Mouse (Mus musculus) embryonic fibroblast, embryonic 13.5 days (primary cell): ENCODE results near the gene Rpl23a. TPM values are rescaled to one million over a fixed set of nuclear protein-coding genes. Genes with fewer than 3 reads are reported as not detected.
A peak's percentile ranks its signal among the peaks of the same experiment; 100 is the strongest.

Experiments used
- H3K27ac ChIP-seq: 2 replicates; pipeline ENCODE4 v1.5.1; 2012; ENCODE audit warnings: low read length, control low read depth, inconsistent platforms; ENCODE audit not compliant: insufficient read depth
- H3K4me1 ChIP-seq: 2 replicates; pipeline ENCODE4 v1.6.1; 2011; ENCODE audit warnings: low read length; ENCODE audit not compliant: control insufficient read depth, insufficient read depth
- H3K4me3 ChIP-seq: 2 replicates; pipeline ENCODE4 v1.5.1; 2011; ENCODE audit warnings: mild to moderate bottlenecking, control low read depth, low read length; ENCODE audit not compliant: insufficient read depth
- CTCF ChIP-seq: IDR thresholded peaks from 2 replicates; pipeline ENCODE4 v1.5.1; 2011; ENCODE audit warnings: mild to moderate bottlenecking, control low read depth, low read length, moderate library complexity, borderline replicate concordance; ENCODE audit not compliant: insufficient read depth
- POLR2A ChIP-seq: IDR thresholded peaks from 2 replicates; pipeline ENCODE4 v1.6.1; 2011; ENCODE audit warnings: low read depth, mild to moderate bottlenecking, control low read depth, low read length, moderate library complexity
- polyA plus RNA-seq: library from polyadenylated mRNA; stranded (reverse); fragments of >200 nt; gene quantifications from 2 replicates; pipeline ENCODE4 v1.2.4, GENCODE M21; 2011; ENCODE audit warnings: low read depth; ENCODE audit not compliant: missing spikeins, insufficient read length

Rpl23a gene
- polyA plus RNA-seq, 1 experiment: 2,276 TPM

DNA sequence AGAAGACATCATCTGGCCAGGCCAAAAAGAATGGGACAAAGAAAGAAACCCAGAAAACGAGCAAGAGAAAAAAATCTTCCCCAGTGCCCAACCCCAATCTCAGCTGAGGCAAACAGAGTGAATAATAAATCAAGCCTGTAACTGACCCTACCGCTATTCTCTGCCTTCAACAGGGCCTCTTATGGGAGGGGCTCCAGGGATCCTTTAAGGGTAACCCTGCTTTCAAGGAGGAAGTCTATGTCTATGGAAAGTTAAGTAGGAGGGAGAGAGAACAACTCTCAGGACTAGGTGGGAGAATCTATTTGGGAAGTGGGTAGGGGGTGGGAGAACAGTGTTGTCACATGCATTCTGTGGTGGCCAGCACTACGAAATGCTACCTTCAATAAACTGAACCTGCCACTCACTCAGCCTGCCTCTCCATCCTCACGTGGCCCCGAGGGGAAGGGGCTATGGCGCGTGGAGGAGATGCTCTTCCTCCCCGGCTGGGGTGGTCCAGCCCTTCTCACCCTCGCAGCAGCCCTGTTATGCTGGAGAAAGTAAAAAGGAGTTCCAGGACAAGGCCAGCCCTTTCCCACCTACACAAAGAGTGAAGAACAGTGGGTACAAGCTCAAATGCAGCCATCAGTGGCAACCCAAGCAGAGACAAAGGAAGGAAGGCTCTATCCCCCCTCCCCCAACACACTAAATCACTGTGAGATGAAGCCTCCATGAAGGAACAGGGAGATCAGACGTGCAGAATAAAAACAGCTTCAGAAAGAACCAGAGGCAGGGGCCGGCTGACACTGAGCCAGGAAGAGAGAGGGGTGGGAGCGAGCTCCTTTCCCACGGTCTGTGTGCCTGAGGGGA, 22.2 kb upstream of the Rpl23a start:
- no peak overlapping the region for H3K4me3 ChIP-seq
- no peaks in the 10 kb centered on the region for H3K4me1 ChIP-seq
- no peak for TF ChIP-seq POLR2A
- no peak overlapping the region for H3K27ac ChIP-seq

DNA sequence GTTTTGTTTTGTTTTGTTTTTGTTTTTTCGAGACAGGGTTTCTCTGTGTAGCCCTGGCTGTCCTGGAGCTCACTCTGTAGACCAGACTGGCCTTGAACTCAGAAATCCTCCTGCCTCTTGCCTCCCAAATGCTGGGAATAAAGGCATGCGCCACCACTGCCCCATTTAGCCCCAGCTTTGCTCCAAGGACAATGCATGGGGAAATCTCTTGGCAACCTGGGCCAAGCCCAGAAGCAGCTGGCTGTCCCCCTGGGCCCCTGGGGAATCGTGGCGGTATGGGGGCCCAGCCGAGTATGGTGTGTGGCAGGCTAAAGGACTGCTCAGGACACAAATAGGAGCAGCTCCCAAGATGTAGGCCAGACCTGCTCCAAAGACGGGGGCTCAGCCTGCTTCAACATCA, 20.9 kb upstream of the Rpl23a start:
- Histone ChIP-seq H3K4me3 (no peak overlapping the region), H3K4me1 (no peaks in the 10 kb centered on the region), H3K27ac (no peak overlapping the region)
- no peak for TF ChIP-seq CTCF
- TF ChIP-seq POLR2A: no peak

DNA sequence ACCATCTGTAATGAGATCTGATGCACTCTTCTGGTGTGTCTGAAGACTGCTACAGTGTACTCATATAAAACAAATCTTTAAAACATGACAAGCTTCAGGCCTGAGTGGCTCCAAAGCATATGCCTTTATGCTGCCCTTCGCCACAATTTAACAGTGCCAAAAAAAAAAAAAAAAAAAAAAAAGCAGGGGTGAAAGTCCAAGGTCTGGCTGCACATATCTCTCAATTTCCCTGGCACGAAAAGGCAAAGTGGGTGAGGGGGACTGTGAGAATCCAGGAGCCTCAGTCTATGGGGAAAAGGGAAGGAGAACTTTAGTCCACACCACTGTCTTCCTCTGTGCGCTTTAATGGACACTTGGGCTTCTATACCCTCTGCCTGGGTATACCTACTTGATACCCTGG, 19.0 kb upstream of the Rpl23a start:
- no peaks in the 10 kb centered on the region for H3K4me1 ChIP-seq
- no peak for TF ChIP-seq CTCF
- no peak for TF ChIP-seq POLR2A
- H3K4me3 ChIP-seq: no peak overlapping the region
- no peak overlapping the region for H3K27ac ChIP-seq

DNA sequence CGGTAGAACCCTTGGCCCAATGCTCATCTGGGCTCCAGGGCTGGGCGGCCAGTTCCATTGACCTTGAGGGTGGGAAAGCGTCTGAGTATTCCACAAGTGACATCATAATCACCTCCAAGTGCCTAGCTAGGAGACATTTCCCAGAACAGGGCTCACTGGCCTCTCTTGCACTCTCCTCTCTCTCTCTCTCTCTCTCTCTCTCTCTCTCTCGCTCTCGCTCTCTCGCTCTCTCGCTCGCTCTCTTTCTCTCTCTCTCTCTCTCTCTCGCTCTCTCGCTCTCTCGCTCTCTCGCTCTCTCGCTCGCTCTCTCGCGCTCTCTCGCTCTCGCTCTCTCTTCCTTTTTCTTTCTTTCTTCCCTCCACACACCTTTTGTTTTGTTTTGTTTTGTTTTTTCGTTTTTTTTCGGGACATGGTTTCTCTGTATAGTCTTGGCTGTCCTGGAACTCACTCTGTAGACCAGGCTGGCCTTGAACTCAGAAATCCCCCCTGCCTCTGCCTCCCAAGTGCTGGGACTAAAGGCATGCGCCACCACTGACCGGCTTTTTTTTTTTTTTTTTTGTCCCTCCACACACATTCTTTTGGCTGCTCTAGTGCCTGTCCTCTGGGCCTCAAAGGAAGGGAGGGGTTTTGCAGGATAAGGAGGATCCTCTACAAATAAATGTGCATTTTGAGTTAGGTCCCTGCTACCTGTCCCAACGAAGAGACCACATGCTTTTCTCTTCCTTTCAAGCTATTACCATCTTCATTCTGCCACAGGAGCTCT, 11.9 kb upstream of the Rpl23a start:
- H3K4me1 ChIP-seq: peaks cover 2% of the 10 kb centered on the region; the same call in 1 of the 2 replicates
- H3K27ac ChIP-seq: no peak overlapping the region
- no peak overlapping the region for H3K4me3 ChIP-seq
- TF ChIP-seq POLR2A (no peak), CTCF (no peak)

DNA sequence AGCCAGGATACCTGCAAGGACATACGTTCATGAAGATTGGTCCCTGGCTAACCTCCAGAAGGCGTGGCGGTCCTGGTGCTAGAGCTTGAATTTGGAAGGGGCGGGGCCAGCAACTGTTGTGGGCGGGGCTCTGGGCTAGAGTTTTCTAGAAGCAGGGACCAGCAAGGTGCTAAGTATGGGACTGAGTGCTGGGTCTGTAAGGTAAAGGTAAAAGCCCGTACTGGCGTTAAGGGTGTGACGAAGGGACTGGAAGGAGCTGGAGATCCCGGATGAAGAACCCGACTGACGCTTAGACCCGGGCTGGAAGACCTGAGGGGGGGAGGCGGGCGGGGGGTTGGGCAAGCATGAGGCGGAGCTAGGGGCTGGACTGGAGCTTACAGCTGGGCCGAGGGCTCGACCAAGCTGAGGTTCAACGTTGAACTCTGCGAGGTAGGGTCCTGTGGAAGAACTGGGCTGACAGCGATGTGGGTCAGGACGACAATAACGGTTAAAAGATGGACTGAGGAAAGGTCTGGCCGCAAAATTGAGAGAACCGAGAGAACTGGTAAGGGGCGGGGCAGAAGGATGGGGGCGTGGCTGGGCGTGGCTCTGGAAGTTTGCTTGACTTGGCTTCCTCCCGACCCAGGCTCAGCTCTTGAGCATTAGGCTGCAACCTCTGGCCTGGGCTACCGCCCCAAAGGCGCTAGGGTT, 11.2 kb upstream of the Rpl23a start:
- H3K4me1 ChIP-seq: peaks cover 5% of the 10 kb centered on the region; the same call in 1 of the 2 replicates
- 0 out of 2 replicates have a peak, but pooled peaks have one; percentile 33 for TF ChIP-seq POLR2A
- no peak for TF ChIP-seq CTCF
- H3K27ac ChIP-seq: no peak overlapping the region
- H3K4me3 ChIP-seq: no peak overlapping the region

DNA sequence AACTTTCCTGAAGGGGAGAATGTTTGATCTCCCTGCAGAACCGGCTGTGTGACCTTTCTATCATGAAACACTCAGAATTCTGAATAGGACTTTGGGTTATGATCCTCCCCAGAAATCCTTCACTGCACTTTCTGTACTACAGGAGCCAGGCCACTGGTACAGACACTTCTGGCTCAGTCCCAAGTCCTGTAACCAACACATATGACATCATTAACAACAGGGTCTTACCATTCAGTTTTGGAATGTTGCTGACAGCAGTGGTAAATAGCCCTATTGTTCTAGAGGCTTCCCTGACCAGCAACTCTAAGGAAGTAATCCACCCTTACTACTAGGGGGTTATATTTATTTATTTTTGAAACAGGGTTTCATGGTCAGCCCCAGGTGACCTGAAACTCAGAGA, 9.7 kb upstream of the Rpl23a start, which contains the start of gene Proca1:
Gene Proca1 (plus strand): TSS at position 280 of the 400 bp plus-strand sequence.
- H3K4me3 ChIP-seq: no peak within 1 kb of the TSS

DNA sequence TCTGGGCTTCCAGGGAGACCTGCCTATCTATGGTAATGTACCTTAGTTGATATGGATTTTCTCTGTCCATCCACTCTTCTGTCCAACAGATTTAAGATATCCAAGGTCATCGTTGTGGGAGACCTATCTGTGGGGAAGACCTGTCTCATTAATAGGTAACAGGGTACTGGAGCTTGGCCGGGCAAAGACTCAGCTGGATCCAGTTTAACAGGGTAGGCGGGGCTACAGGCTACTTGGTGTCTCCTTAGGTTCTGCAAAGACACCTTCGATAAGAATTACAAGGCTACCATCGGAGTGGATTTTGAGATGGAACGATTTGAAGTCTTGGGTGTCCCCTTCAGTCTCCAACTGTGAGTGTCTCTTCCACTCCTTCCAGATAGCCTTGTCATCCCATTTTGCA, 6.7 kb upstream of the Rpl23a start:
- peak overlapping the region; percentile 94; the same call in 1 of the 2 replicates for H3K27ac ChIP-seq
- TF ChIP-seq CTCF: no peak
- TF ChIP-seq POLR2A: no peak
- H3K4me3 ChIP-seq: peak overlapping the region; percentile 67
- H3K4me1 ChIP-seq: peaks cover 5% of the 10 kb centered on the region; the same call in 1 of the 2 replicates

More for the DNA sequence above, 9.7 kb upstream of the Rpl23a start, which contains the start of gene Proca1:
- Histone ChIP-seq H3K4me1 (peaks cover 5% of the 10 kb centered on the region; the same call in 1 of the 2 replicates), H3K27ac (no peak within 1 kb of the TSS)
- no peak; the same call in 1 of the 2 replicates for TF ChIP-seq POLR2A
- no peak for TF ChIP-seq CTCF

DNA sequence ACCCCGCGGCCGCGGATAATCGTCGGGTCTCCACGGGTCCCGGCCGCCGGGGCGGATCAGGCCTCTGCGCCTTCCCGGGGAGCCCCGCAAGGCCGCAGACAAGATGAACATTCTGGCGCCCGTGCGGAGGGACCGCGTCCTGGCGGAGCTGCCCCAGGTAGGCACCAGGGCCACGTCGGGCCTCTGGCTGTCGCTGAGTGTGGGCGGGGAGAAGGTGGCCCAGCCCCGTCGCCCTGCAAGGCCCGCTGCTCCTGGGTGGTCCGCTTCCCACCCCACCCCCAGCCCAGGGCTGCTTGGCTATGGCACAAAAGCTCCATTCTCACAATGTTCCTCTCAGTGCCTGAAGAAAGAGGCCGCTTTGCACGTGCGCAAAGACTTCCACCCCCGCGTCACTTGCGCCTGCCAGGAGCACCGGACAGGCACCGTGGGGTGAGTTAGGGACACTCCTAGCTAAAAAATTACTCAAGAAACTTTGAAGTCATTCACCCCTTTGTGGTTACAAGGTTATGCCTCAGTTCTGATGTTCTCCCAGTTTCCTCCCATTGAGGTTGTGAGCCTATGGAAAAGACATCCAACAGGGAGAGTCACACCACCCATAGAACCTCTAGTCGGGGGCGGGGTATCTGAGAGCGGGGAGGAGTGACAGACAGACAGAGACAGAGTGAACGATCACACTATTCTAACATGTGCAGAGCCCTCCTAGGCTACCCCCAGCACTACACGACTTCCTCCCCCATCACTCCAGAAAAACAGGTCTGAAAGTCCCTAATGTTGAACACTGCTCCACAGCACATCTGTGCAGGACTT, 6.1 kb upstream of the Rpl23a start:
- Histone ChIP-seq H3K27ac (peak overlapping the region; percentile 94), H3K4me3 (peak overlapping the region; percentile 67), H3K4me1 (peaks cover 5% of the 10 kb centered on the region; the same call in 1 of the 2 replicates)
- no peak for TF ChIP-seq CTCF
- peak; percentile 65 for TF ChIP-seq POLR2A
